In the genomic region with DNA sequence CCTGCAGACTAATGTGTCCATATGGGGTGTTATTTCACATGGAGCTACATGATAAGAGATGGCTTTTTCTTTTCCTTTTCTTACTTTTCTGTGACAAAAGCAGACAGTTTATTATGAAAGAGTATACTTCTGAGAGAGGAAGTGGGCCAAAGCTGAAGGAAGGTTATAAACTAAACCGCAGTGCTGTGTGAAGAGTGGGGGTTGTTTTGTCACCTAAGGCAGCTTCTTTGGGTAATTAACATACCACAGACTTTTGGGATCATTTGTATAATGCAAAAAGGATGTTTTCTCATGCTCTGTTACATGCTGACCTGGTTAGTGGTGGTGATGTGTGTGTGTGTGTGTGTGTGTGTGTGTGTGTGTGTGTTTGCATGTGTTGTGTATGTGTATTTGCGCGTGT, we compare ENCODE assay signal across 23 mouse cellular contexts. TPM values are rescaled to one million over a fixed set of nuclear protein-coding genes. Genes with fewer than 3 reads are reported as not detected.
DNase-seq lines count a peak whose midpoint lies in the region; ATAC-seq lines count a peak whose summit lies in the region.
"Had no signal": no experiment of that assay in that cellular context is flagged by ENCODE, and none has a peak within 500 bp of the region (broad histone marks: within the 10 kb centered on the region; RNA-seq: fewer than 3 reads in every experiment).

No protein-coding gene starts in this region.

- H3K9me3 ChIP-seq in midbrain, embryonic 10.5 days (replicated peaks): no peaks in the 10 kb centered on the region
- H3K9me3 ChIP-seq: embryonic facial prominence, embryonic 15.5 days; heart, embryonic 15.5 days; liver, embryonic 15.5 days had no signal

- peak; percentile 12 to 29 for DNase-seq in spleen, postnatal 36 days (ENCODE audit: low spot score in 2 of 2)
- DNase-seq in spleen, postnatal 14 days (ENCODE audit: low spot score in 2 of 2): no peak
- peak; percentile 78 for DNase-seq in naive thymus-derived CD4-positive, alpha-beta T cell, adult 2 months (ENCODE audit: low read depth)
- DNase-seq in thymus, postnatal 36 days: peak; percentile 23 to 48
- no peak for DNase-seq in left cerebral cortex, postnatal 4 days
- no peak for DNase-seq in midbrain, embryonic 10.5 days (ENCODE audit: low spot score)
- DNase-seq in right cerebral cortex, adult 2 months (ENCODE audit: low spot score in 2 of 2): no peak
- DNase-seq: adrenal gland, postnatal 14 days; cerebellum, postnatal 25 days; forebrain, postnatal 0 days; gastrocnemius, adult 2 months; heart, adult 18-20 months; heart, postnatal 4 days; kidney, adult 11 months; layer of hippocampus, postnatal 36 days; lung, postnatal 10 days; spleen, adult 18-20 months had no signal

- H3K4me1 ChIP-seq in midbrain, embryonic 10.5 days: no peaks in the 10 kb centered on the region
- H3K4me1 ChIP-seq: embryonic facial prominence, embryonic 15.5 days; heart, embryonic 15.5 days; liver, embryonic 15.5 days had no signal

- no peak overlapping the region for H3K4me3 ChIP-seq in midbrain, embryonic 10.5 days
- H3K4me3 ChIP-seq: embryonic facial prominence, embryonic 15.5 days; gastrocnemius, adult 2 months; heart, embryonic 15.5 days; liver, embryonic 15.5 days had no signal

- intact Hi-C loops in left cerebral cortex, postnatal 4 days (cut with DNase I): no loop called here

- peak; percentile 99 for ATAC-seq in granulocyte monocyte progenitor cell, adult 5-6 weeks (replicated peaks; ENCODE audit: poor library complexity, severe bottlenecking)
- ATAC-seq: forebrain, postnatal 0 days; hindbrain, embryonic 16.5 days had no signal

- WGBS in midbrain, embryonic 10.5 days: 88% methylated on average over 3 of the region's 3 CpGs

- H3K27me3 ChIP-seq in midbrain, embryonic 10.5 days (ENCODE audit: low read depth, poor library complexity, severe bottlenecking): no peaks in the 10 kb centered on the region
- H3K27me3 ChIP-seq: embryonic facial prominence, embryonic 15.5 days; heart, embryonic 15.5 days; liver, embryonic 15.5 days had no signal

- no peaks in the 10 kb centered on the region for H3K36me3 ChIP-seq in midbrain, embryonic 10.5 days
- H3K36me3 ChIP-seq: embryonic facial prominence, embryonic 15.5 days; heart, embryonic 15.5 days; liver, embryonic 15.5 days had no signal

- H3K27ac ChIP-seq in midbrain, embryonic 10.5 days (replicated peaks): no peak overlapping the region
- H3K27ac ChIP-seq: embryonic facial prominence, embryonic 15.5 days; gastrocnemius, adult 2 months; heart, embryonic 15.5 days; liver, embryonic 15.5 days; stomach, postnatal 0 days had no signal

RNA-seq across cellular contexts. Expression of gene Btbd11, which starts 24.5 kb away (rescaled TPM):
- 1.3 and 3.8 TPM in 2 replicates for total RNA-seq in granulocyte monocyte progenitor cell, adult 5-6 weeks (2014; fragmentation: Nextera tagmentation)
- 1.2 and 3.5 TPM in 2 replicates for total RNA-seq in granulocyte monocyte progenitor cell, adult 5-6 weeks (2017)
- 10 to 100 TPM; 25.4 to 29.7 TPM for total RNA-seq in left cerebral cortex, postnatal 4 days (2021)
- 4.7 and 6.0 TPM in 2 replicates for polyA plus RNA-seq in midbrain, embryonic 10.5 days (2016; fragmentation: Nextera tagmentation; extraction: Ambion mirVana)

Comparison
In these comparisons a context has a peak if more than half of its experiments do, and no peak if none do; other contexts are left out.
1. DNase-seq: peak in spleen, postnatal 36 days (2 of 2), naive thymus-derived CD4-positive, alpha-beta T cell, adult 2 months (single experiment) and thymus, postnatal 36 days (2 of 2); none in spleen, postnatal 14 days (0 of 2), left cerebral cortex, postnatal 4 days (single experiment), midbrain, embryonic 10.5 days (single experiment) and right cerebral cortex, adult 2 months (0 of 2).
2. RNA of gene Btbd11, which starts 24.5 kb away (total RNA-seq): 25.4 to 29.7 TPM in left cerebral cortex, postnatal 4 days; 1.2 to 3.8 TPM in granulocyte monocyte progenitor cell, adult 5-6 weeks; every median in the first group is over 4 times any median in the second.